ENCODE assay signal across 7 mouse cellular contexts in the genomic region with DNA sequence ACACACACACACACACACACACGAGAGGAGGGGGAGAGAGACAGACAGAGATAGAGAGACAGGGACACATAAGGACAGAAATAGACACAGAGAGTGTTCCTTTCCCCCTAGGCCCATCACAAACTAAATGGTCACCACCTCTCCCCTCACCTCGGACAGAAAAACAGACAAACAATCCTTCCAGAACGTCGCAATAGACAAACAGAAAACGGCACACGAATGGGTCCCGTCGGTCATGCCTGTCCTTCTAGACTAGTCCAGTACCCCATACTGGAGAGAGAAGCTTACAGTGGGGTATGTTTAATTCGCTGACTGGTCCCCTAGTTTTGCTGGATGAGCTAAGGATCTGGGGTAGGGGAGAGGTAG. TPM values are rescaled to one million over a fixed set of nuclear protein-coding genes. Genes with fewer than 3 reads are reported as not detected.
DNase-seq lines count a peak whose midpoint lies in the region; ATAC-seq and TF ChIP-seq lines count a peak whose summit lies in the region.

No protein-coding gene starts in this region.

- peak overlapping the region; percentile 60 for H3K9ac ChIP-seq in lung, embryonic 15.5 days
- H3K9ac ChIP-seq in forebrain, embryonic 14.5 days (ENCODE audit: low read length), result peak overlapping the region; percentile 91
- peak overlapping the region; percentile 79 for H3K9ac ChIP-seq in limb, embryonic 14.5 days (ENCODE audit: low read depth, low read length, severe bottlenecking)
- H3K9ac ChIP-seq in stomach, embryonic 15.5 days, result peak overlapping the region; percentile 27; the same call in 1 of the 2 replicates

- H3K36me3 ChIP-seq in lung, embryonic 15.5 days, result 0 out of 2 replicates have a peak, but pooled peaks cover 4% of the 10 kb centered on the region
- H3K36me3 ChIP-seq in forebrain, embryonic 14.5 days (ENCODE audit: control insufficient read depth, insufficient read depth, low read length), result peaks cover 5% of the 10 kb centered on the region
- peaks cover 19% of the 10 kb centered on the region for H3K36me3 ChIP-seq in limb, embryonic 14.5 days (ENCODE audit: control insufficient read depth, insufficient read depth, low read length)
- no peaks in the 10 kb centered on the region for H3K36me3 ChIP-seq in stomach, embryonic 15.5 days

- DNase-seq in lung, adult 18-20 months, result no peak
- no peak for DNase-seq in forebrain, embryonic 14.5 days (ENCODE audit: low spot score)
- no peak for DNase-seq in limb, embryonic 14.5 days (ENCODE audit: low spot score)
- no peak for DNase-seq in thymus, postnatal 36 days
- no peak for DNase-seq in T-cell, adult 2 months (ENCODE audit: low spot score)

- H3K4me1 ChIP-seq in lung, embryonic 15.5 days, result peaks cover 29% of the 10 kb centered on the region
- H3K4me1 ChIP-seq in forebrain, embryonic 14.5 days (ENCODE audit: control insufficient read depth, insufficient read depth, low read length), result peaks cover 18% of the 10 kb centered on the region; the same call in 1 of the 2 replicates
- peaks cover 23% of the 10 kb centered on the region for H3K4me1 ChIP-seq in limb, embryonic 14.5 days (ENCODE audit: control insufficient read depth, insufficient read depth, low read length)
- H3K4me1 ChIP-seq in stomach, embryonic 15.5 days, result peaks cover 18% of the 10 kb centered on the region; the same call in 1 of the 2 replicates

- H3K27me3 ChIP-seq in lung, embryonic 15.5 days, result peaks cover 8% of the 10 kb centered on the region; the same call in 1 of the 2 replicates
- H3K27me3 ChIP-seq in forebrain, embryonic 14.5 days (replicated peaks; ENCODE audit: control insufficient read depth, insufficient read depth, low read length), result no peaks in the 10 kb centered on the region
- H3K27me3 ChIP-seq in limb, embryonic 14.5 days (ENCODE audit: control insufficient read depth, insufficient read depth, low read length), result no peaks in the 10 kb centered on the region
- peaks cover 12% of the 10 kb centered on the region; the same call in 1 of the 2 replicates for H3K27me3 ChIP-seq in stomach, embryonic 15.5 days (replicated peaks)

- peak overlapping the region; percentile 67 for H3K4me3 ChIP-seq in lung, embryonic 15.5 days
- peak overlapping the region; percentile 76 for H3K4me3 ChIP-seq in forebrain, embryonic 14.5 days (ENCODE audit: low read depth, low read length)
- peak overlapping the region; percentile 74 for H3K4me3 ChIP-seq in limb, embryonic 14.5 days (replicated peaks; ENCODE audit: low read length)
- peak overlapping the region; percentile 62 for H3K4me3 ChIP-seq in stomach, embryonic 15.5 days (replicated peaks)

- no peaks in the 10 kb centered on the region for H3K9me3 ChIP-seq in lung, embryonic 15.5 days
- no peaks in the 10 kb centered on the region for H3K9me3 ChIP-seq in forebrain, embryonic 14.5 days (replicated peaks; ENCODE audit: control insufficient read depth, low read length)
- no peaks in the 10 kb centered on the region for H3K9me3 ChIP-seq in limb, embryonic 14.5 days (ENCODE audit: control insufficient read depth, low read length)
- no peaks in the 10 kb centered on the region for H3K9me3 ChIP-seq in stomach, embryonic 15.5 days

- no peak for ATAC-seq in lung, embryonic 15.5 days (ENCODE audit: borderline replicate concordance, extremely low read depth, low FRiP score, low TSS enrichment)
- no peak for ATAC-seq in forebrain, embryonic 14.5 days
- no peak for ATAC-seq in limb, embryonic 14.5 days (ENCODE audit: low FRiP score, low read depth)
- no peak for ATAC-seq in stomach, embryonic 15.5 days (ENCODE audit: insufficient read depth, low FRiP score, low read depth)

- peak overlapping the region; percentile 91 for H3K4me2 ChIP-seq in lung, embryonic 15.5 days
- peak overlapping the region; percentile 88 for H3K4me2 ChIP-seq in forebrain, embryonic 14.5 days (ENCODE audit: low read length)
- peak overlapping the region; percentile 69 for H3K4me2 ChIP-seq in limb, embryonic 14.5 days (replicated peaks; ENCODE audit: low read depth, low read length, severe bottlenecking)
- peak overlapping the region; percentile 97 for H3K4me2 ChIP-seq in stomach, embryonic 15.5 days

- no peak for TF ChIP-seq POLR2A in limb, embryonic 14.5 days (IDR thresholded peaks at IDR 0.05; ENCODE audit: borderline replicate concordance, extremely low read depth, insufficient read depth, insufficient read length)

- peak overlapping the region; percentile 57 for H3K27ac ChIP-seq in lung, embryonic 15.5 days
- H3K27ac ChIP-seq in forebrain, embryonic 14.5 days (ENCODE audit: low read depth, low read length), result peak overlapping the region; percentile 96
- peak overlapping the region; percentile 87 for H3K27ac ChIP-seq in limb, embryonic 14.5 days (replicated peaks; ENCODE audit: low read depth, low read length)
- H3K27ac ChIP-seq in stomach, embryonic 15.5 days, result peak overlapping the region; percentile 63; the same call in 1 of the 2 replicates

- WGBS in lung, embryonic 15.5 days, result 0% methylated on average over 9 of the region's 9 CpGs
- WGBS in forebrain, embryonic 14.5 days, result under 1% methylated on average over 9 of the region's 9 CpGs
- WGBS in limb, embryonic 14.5 days, result 0% methylated on average over 8 of the region's 9 CpGs
- under 1% methylated on average over 9 of the region's 9 CpGs for WGBS in stomach, embryonic 15.5 days

RNA-seq across cellular contexts. Expression of a gene that starts 0.9 kb away (rescaled TPM):
- polyA plus RNA-seq in lung, embryonic 15.5 days (2015; fragmentation: Nextera tagmentation; extraction: Ambion mirVana), result 14.2 and 16.9 TPM in 2 replicates
- 85.7 and 89.1 TPM in 2 replicates for polyA plus RNA-seq in forebrain, embryonic 14.5 days (2014; fragmentation: Nextera tagmentation; extraction: Ambion mirVana)
- 34.5 and 45.8 TPM in 2 replicates for polyA plus RNA-seq in limb, embryonic 14.5 days (2012; rRNA removed)
- polyA plus RNA-seq in limb, embryonic 14.5 days (2014; fragmentation: Nextera tagmentation; extraction: Ambion mirVana), result 53.5 and 63.0 TPM in 2 replicates
- 9.4 and 11.8 TPM in 2 replicates for polyA plus RNA-seq in stomach, embryonic 15.5 days (2015; fragmentation: Nextera tagmentation; extraction: Ambion mirVana)

Comparison
In these comparisons a context has a peak if more than half of its experiments do, and no peak if none do; other contexts are left out.
1. H3K9ac ChIP-seq: peak in every context shown above with its lines; median percentile 91 in forebrain, embryonic 14.5 days; 79 in limb, embryonic 14.5 days; 60 in lung, embryonic 15.5 days; 27 in stomach, embryonic 15.5 days.